Mouse (Mus musculus): ENCODE measurements around the gene Gmeb1. TPM values are rescaled to one million over a fixed set of nuclear protein-coding genes. Genes with fewer than 3 reads are reported as not detected.
A peak's percentile ranks its signal among the peaks of the same experiment; 100 is the strongest.
"Not testable (repeated sequence)": the region's sequence is repeated elsewhere in the genome, so short reads cannot be mapped to it uniquely, and the experiment has no call there.

The Gmeb1 gene
- total and polyA plus RNA-seq, 2 experiments from 2014 or later = 19.1 to 29.9 TPM

DNA sequence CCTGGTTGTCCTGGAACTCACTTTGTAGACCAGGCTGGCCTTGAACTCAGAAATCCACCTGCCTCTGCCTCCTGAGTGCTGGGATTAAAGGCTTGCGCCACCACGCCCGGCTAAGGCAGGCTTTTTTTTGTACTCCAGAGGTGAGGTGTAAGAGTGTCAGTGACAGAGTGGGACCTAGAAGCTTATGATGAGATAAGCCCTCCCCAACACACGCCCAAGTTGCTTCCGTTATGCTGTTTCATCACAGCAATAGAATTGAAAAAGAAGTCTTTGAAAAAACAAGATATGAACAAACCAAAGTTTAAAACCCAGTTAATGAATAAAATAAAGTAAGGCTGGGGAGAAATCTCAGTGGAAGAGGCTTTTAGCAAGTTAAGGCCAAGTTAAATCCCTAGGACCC lies 31.0 kb downstream of the Gmeb1 start:
- Histone ChIP-seq H3K9me3 (ENCODE audit: low read length) (no peaks in the 10 kb centered on the region), H3K9ac (replicated peaks; ENCODE audit: low read length) (no peak overlapping the region), H3K27ac (no peak overlapping the region), H3K4me3 (ENCODE audit: low read length) (no peak overlapping the region), H3K27me3 (ENCODE audit: insufficient read depth, low read length) (no peaks in the 10 kb centered on the region), H3K4me2 (ENCODE audit: low read depth, low read length) (no peak overlapping the region), H3K36me3 (ENCODE audit: insufficient read depth, low read length) (peaks cover 74% of the 10 kb centered on the region), H3K4me1 (ENCODE audit: insufficient read depth, low read length) (no peaks in the 10 kb centered on the region)
- DNase-seq (ENCODE audit: low spot score) = no peak
- no peak for TF ChIP-seq CTCF (IDR thresholded peaks at IDR 0.05; ENCODE audit: low read depth)
- no peak for ATAC-seq
- WGBS = 98% methylated on average over 5 of the region's 5 CpGs

DNA sequence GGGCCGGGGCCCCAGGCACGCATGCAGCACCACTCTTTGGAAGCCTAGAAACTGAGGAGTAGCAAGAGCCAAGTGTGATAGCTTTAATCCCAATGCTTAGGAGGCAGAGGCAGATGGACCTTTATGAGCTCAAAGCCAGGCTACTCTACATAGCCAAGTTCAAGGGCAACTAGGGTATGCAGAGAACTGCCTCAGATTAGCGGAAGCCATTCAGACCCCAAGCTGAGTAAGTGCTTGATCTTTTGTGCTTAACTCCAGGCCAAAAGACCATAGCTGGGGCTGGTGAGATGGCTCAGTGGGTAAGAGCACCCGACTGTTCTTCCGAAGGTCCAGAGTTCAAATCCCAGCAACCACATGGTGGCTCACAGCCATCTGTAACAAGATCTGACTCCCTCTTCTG lies 39.4 kb downstream of the Gmeb1 start:
- not testable (repeated sequence) for H3K4me2 ChIP-seq (ENCODE audit: low read depth, low read length); H3K27ac ChIP-seq; H3K9me3 ChIP-seq (ENCODE audit: low read length); H3K4me1 ChIP-seq (ENCODE audit: insufficient read depth, low read length); H3K4me3 ChIP-seq (ENCODE audit: low read length); H3K27me3 ChIP-seq (ENCODE audit: insufficient read depth, low read length); H3K9ac ChIP-seq (replicated peaks; ENCODE audit: low read length); DNase-seq (ENCODE audit: low spot score); ATAC-seq
- peaks cover 32% of the 10 kb centered on the region for H3K36me3 ChIP-seq (ENCODE audit: insufficient read depth, low read length)
- WGBS = 96% methylated on average over 5 of the region's 5 CpGs

DNA sequence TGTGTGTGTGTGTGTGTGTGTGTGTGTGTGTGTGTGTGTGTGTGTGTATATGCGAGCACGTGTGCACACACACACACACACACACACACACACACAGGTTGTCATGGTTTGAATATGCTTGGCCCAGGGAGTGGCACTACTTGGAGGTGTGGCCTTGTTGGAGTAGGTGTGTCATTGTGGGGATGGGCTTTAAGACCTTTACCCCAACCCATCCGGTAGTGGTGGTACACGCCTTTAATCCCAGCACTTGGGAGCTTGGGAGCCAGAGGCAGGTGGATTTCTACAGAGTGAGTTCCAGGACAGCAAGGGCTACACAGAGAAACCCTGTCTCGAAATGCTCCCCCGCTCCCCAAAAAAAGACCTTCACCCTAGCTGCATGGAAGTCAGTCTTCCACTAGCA lies 43.0 kb downstream of the Gmeb1 start:
- H3K9ac ChIP-seq (replicated peaks; ENCODE audit: low read length); H3K9me3 ChIP-seq (ENCODE audit: low read length); DNase-seq (ENCODE audit: low spot score); ATAC-seq; H3K36me3 ChIP-seq (ENCODE audit: insufficient read depth, low read length); H3K4me2 ChIP-seq (ENCODE audit: low read depth, low read length); H3K4me1 ChIP-seq (ENCODE audit: insufficient read depth, low read length); H3K4me3 ChIP-seq (ENCODE audit: low read length); H3K27ac ChIP-seq; H3K27me3 ChIP-seq (ENCODE audit: insufficient read depth, low read length): not testable (repeated sequence)
- WGBS = 84% methylated on average over 6 of the region's 6 CpGs

DNA sequence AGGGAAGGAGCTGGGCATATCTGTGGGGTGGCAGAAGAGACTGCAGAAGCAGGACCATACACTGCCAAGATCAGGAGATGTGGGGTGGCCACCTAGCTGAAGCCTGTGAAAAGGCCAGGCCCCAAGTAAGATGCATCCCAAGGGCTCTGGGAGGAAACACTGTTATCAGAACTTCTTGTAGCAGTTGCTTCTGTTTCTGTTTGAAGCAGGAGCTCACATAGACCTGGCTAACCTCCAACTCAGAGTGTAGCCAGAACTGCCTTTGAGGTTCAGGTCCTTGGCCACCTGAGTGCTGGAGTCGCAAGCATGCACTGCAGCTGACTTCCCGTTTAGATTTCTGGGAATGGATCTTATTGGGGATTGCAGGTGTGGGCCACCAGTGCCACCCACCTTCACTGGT lies 43.6 kb downstream of the Gmeb1 start:
- Histone ChIP-seq H3K9me3 (ENCODE audit: low read length) (no peaks in the 10 kb centered on the region), H3K4me2 (ENCODE audit: low read depth, low read length) (no peak overlapping the region), H3K27me3 (ENCODE audit: insufficient read depth, low read length) (no peaks in the 10 kb centered on the region), H3K27ac (no peak overlapping the region), H3K4me3 (ENCODE audit: low read length) (no peak overlapping the region), H3K36me3 (ENCODE audit: insufficient read depth, low read length) (no peaks in the 10 kb centered on the region), H3K4me1 (ENCODE audit: insufficient read depth, low read length) (no peaks in the 10 kb centered on the region), H3K9ac (replicated peaks; ENCODE audit: low read length) (no peak overlapping the region)
- WGBS = 81% methylated on average over 2 of the region's 2 CpGs
- ATAC-seq (no peak), DNase-seq (ENCODE audit: low spot score) (no peak)
- TF ChIP-seq CTCF (IDR thresholded peaks at IDR 0.05; ENCODE audit: low read depth) = no peak

DNA sequence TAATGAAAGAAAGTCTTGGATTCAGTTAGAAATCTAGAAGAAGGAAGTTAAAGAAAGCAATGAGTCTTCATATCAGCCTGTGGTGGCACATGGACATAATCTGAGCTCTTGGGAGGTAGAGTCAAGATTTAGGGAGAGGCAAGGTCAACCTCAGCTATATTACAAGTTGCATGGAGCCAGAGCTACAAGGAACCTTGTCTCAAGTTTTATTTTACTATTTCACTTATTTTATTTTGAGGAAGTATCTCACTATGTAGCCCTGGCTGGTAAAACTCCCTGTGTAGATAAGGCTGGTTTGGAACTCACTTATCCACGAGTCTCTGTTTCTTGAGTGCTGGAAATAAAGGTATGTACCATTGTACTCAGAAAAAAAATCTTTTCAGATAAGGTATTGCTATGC lies 44.8 kb downstream of the Gmeb1 start:
- H3K4me2 ChIP-seq (ENCODE audit: low read depth, low read length) = no peak overlapping the region
- no peak overlapping the region for H3K9ac ChIP-seq (replicated peaks; ENCODE audit: low read length)
- H3K27ac ChIP-seq = no peak overlapping the region
- H3K27me3 ChIP-seq (ENCODE audit: insufficient read depth, low read length) = no peaks in the 10 kb centered on the region
- ATAC-seq (no peak), DNase-seq (ENCODE audit: low spot score) (no peak)
- H3K4me3 ChIP-seq (ENCODE audit: low read length) = no peak overlapping the region
- no peaks in the 10 kb centered on the region for H3K36me3 ChIP-seq (ENCODE audit: insufficient read depth, low read length)
- no peaks in the 10 kb centered on the region for H3K9me3 ChIP-seq (ENCODE audit: low read length)
- no peak for TF ChIP-seq CTCF (IDR thresholded peaks at IDR 0.05; ENCODE audit: low read depth)
- H3K4me1 ChIP-seq (ENCODE audit: insufficient read depth, low read length) = no peaks in the 10 kb centered on the region
- WGBS = 76% methylated on average over 1 of the region's 1 CpGs

DNA sequence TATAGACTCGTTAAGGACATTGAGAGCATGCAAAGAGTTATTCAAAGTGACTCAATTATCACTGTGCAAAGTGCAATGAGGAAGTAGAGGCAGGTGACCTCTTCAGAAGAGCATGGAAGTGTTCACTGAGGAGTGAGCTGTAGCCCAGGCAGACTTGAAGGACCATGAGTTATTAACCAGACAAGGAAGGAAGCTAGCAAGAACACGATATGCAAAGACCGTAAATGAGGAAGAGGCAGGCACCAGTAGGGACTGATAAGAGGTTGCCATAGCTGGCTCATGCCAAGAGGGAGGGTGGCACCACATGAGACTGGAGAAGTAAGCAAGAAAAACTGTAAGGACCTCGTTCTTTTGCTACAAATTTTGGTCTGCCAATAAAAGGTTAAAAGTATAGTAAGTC lies 46.6 kb downstream of the Gmeb1 start:
- ATAC-seq (no peak), DNase-seq (ENCODE audit: low spot score) (no peak)
- no peaks in the 10 kb centered on the region for H3K27me3 ChIP-seq (ENCODE audit: insufficient read depth, low read length)
- H3K27ac ChIP-seq = no peak overlapping the region
- no peak overlapping the region for H3K4me3 ChIP-seq (ENCODE audit: low read length)
- whole genome bisulfite sequencing = 76% methylated on average over 4 of the region's 4 CpGs
- TF ChIP-seq CTCF (IDR thresholded peaks at IDR 0.05; ENCODE audit: low read depth) = no peak
- H3K9ac ChIP-seq (replicated peaks; ENCODE audit: low read length) = no peak overlapping the region
- no peaks in the 10 kb centered on the region for H3K9me3 ChIP-seq (ENCODE audit: low read length)
- H3K4me1 ChIP-seq (ENCODE audit: insufficient read depth, low read length) = 0 out of 2 replicates have a peak, but pooled peaks cover 2% of the 10 kb centered on the region
- no peaks in the 10 kb centered on the region for H3K36me3 ChIP-seq (ENCODE audit: insufficient read depth, low read length)
- no peak overlapping the region for H3K4me2 ChIP-seq (ENCODE audit: low read depth, low read length)

DNA sequence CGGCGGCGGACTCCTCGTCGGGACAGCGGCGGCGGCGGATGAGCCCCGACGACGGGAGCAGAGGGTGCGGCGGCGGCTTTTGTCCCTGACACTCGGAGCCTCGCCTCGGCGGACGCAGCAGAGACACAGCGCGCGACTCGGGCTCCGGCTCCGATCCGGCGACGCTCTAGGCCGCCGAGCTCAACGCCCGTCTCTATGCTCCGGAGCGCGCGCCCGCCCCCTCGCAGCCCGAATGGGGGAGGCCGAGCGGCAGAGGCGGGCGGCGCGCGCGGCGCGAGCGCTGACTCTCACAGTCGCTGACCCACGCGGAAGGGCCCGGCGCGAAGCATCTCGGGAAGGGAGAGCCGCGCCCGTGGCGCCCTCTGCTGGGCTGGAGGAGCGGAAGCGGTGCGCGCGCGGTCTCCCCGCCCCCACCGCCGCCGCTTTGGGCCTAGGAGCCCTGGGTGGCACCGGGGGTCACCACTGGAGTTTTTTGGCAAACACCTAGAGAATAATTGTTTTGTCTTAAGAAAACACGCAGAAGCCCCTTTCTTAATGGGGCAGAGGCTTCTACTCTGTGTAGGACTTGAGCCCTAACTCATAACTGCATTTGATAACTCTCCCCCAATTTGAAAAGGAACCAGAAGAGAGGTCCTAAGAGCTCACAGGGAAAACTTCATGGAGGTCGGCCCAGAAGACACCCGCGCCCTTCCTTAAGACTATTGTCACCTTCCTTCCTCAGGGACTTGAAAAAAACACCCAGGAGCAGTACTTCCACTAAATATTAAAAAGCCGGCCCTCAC lies 49.3 kb downstream of the Gmeb1 start, which contains the start of gene Ythdf2:
Gene Ythdf2 (minus strand): TSS at position 351 of the 782 bp plus-strand sequence.
- peak within 1 kb of the TSS; percentile 99 for H3K9ac ChIP-seq (replicated peaks; ENCODE audit: low read length)
- WGBS = 2% methylated on average over 37 of the region's 78 CpGs
- H3K9me3 ChIP-seq (ENCODE audit: low read length) = no peaks in the 10 kb centered on the region
- peak within 1 kb of the TSS; percentile 96 for H3K27ac ChIP-seq
- H3K27me3 ChIP-seq (ENCODE audit: insufficient read depth, low read length) = no peaks in the 10 kb centered on the region
- H3K4me1 ChIP-seq (ENCODE audit: insufficient read depth, low read length) = peaks cover 5% of the 10 kb centered on the region; the same call in 1 of the 2 replicates
- DNase-seq (ENCODE audit: low spot score) = peak; percentile 99
- H3K36me3 ChIP-seq (ENCODE audit: insufficient read depth, low read length) = no peaks in the 10 kb centered on the region; the same call in 1 of the 2 replicates
- peak within 1 kb of the TSS; percentile 99 for H3K4me3 ChIP-seq (ENCODE audit: low read length)
- peak within 1 kb of the TSS; percentile 76 for H3K4me2 ChIP-seq (ENCODE audit: low read depth, low read length)
- ATAC-seq = peak; percentile 98
- TF ChIP-seq CTCF (IDR thresholded peaks at IDR 0.05; ENCODE audit: low read depth) = peak; percentile 60

All from hindbrain, postnatal 0 days (tissue).